Mouse (Mus musculus) MEL (cell line): Measurements from ENCODE around the gene Klhdc3. TPM values are rescaled to one million over a fixed set of nuclear protein-coding genes. Genes with fewer than 3 reads are reported as not detected.

Source experiments
- DNase-seq: peaks from one replicate; pipeline ENCODE4 v3.0.0; 2011; ENCODE audit warnings: low read depth, low spot score
- H3K27ac ChIP-seq: 2 replicates; pipeline ENCODE4 v1.5.1; 2012; ENCODE audit warnings: low read depth, mild to moderate bottlenecking, control low read depth, low read length, moderate library complexity; ENCODE audit not compliant: control insufficient read depth
- H3K27me3 ChIP-seq, 2 experiments: fragments of 150-350 bp in 1 of 2; sonication (generic) in 1 of 2; 2 replicates each; pipeline ENCODE4 v1.6.1; 2012; ENCODE audit warnings: low read length in 2 of 2, mild to moderate bottlenecking in 2 of 2, improper control_type of control experiment in 1 of 2, moderate library complexity in 1 of 2; ENCODE audit not compliant: insufficient read depth in 2 of 2, control insufficient read depth in 1 of 2
- H3K36me3 ChIP-seq, 2 experiments: 2 replicates each; pipeline ENCODE4 v1.6.1; 2012 to 2014; ENCODE audit warnings: low read length in 2 of 2, improper control_type of control experiment in 1 of 2, inconsistent platforms in 1 of 2, mild to moderate bottlenecking in 1 of 2; ENCODE audit not compliant: insufficient read depth in 2 of 2, control insufficient read depth in 1 of 2
- H3K4me1 ChIP-seq, 2 experiments: fragments of 150-350 bp in 1 of 2; sonication (generic) in 1 of 2; 2 replicates each; pipeline ENCODE4 v1.6.1; 2012; ENCODE audit warnings: low read length in 2 of 2, improper control_type of control experiment in 1 of 2, mild to moderate bottlenecking in 1 of 2; ENCODE audit not compliant: insufficient read depth in 2 of 2, control insufficient read depth in 1 of 2
- H3K4me3 ChIP-seq, 2 experiments: fragments of 150-350 bp in 1 of 2; sonication (generic) in 1 of 2; 2 replicates each; pipeline ENCODE4 v1.5.1; 2012; ENCODE audit warnings: low read depth in 2 of 2, low read length in 2 of 2, mild to moderate bottlenecking in 2 of 2, moderate library complexity in 2 of 2, control low read depth in 1 of 2, improper control_type of control experiment in 1 of 2; ENCODE audit not compliant: control insufficient read depth in 1 of 2, insufficient read depth in 1 of 2
- H3K79me2 ChIP-seq: 2 replicates; pipeline ENCODE4 v1.6.1; 2012; ENCODE audit warnings: mild to moderate bottlenecking, low read length, moderate library complexity; ENCODE audit not compliant: control insufficient read depth, poor library complexity, insufficient read depth
- H3K9ac ChIP-seq: 2 replicates; pipeline ENCODE4 v1.6.1; 2012; ENCODE audit warnings: low read depth, mild to moderate bottlenecking, control low read depth, low read length, moderate library complexity; ENCODE audit not compliant: control insufficient read depth, poor library complexity, severe bottlenecking
- H3K9me3 ChIP-seq: fragments of 150-350 bp; sonication (generic); replicated peaks from 2 replicates; pipeline ENCODE4 v1.6.1; 2012; ENCODE audit warnings: mild to moderate bottlenecking, low read length, improper control_type of control experiment, moderate library complexity; ENCODE audit not compliant: insufficient read depth
- CHD1 ChIP-seq: IDR thresholded peaks from 2 replicates; pipeline ENCODE4 v1.6.1; 2012; ENCODE audit warnings: low read depth, mild to moderate bottlenecking, inconsistent platforms, low read length, improper control_type of control experiment
- CHD2 ChIP-seq: IDR thresholded peaks from 2 replicates; pipeline ENCODE4 v1.6.1; 2011; ENCODE audit warnings: low read length, improper control_type of control experiment
- CTCF ChIP-seq, 3 experiments: IDR thresholded peaks in 2 of 3; conservative IDR thresholded peaks in 1 of 3; 2 replicates each; pipeline ENCODE4 v1.5.1; 2011 to 2012; ENCODE audit warnings: low read length in 3 of 3, low read depth in 2 of 3, mild to moderate bottlenecking in 2 of 3, improper control_type of control experiment in 1 of 3, inconsistent platforms in 1 of 3, mixed read lengths in 1 of 3, moderate library complexity in 1 of 3; ENCODE audit not compliant: control insufficient read depth in 1 of 3, insufficient read depth in 1 of 3, poor library complexity in 1 of 3, severe bottlenecking in 1 of 3
- ELF1 ChIP-seq: IDR thresholded peaks from 2 replicates; pipeline ENCODE4 v1.6.1; 2014; ENCODE audit warnings: low read depth, mild to moderate bottlenecking, inconsistent platforms, low read length, improper control_type of control experiment, moderate library complexity
- HCFC1 ChIP-seq: IDR thresholded peaks from 2 replicates; pipeline ENCODE4 v1.6.1; 2012; ENCODE audit warnings: low read depth, mild to moderate bottlenecking, inconsistent platforms, low read length, improper control_type of control experiment, moderate library complexity
- JUND ChIP-seq: IDR thresholded peaks from 2 replicates; pipeline ENCODE4 v1.6.1; 2011; ENCODE audit warnings: low read depth, mild to moderate bottlenecking, improper control_type of control experiment, low read length
- MAFK ChIP-seq: IDR thresholded peaks from 2 replicates; pipeline ENCODE4 v1.6.1; 2011; ENCODE audit warnings: low read depth, mild to moderate bottlenecking, low read length, improper control_type of control experiment, borderline replicate concordance
- MAX ChIP-seq: IDR thresholded peaks from 2 replicates; pipeline ENCODE4 v1.6.1; 2011; ENCODE audit warnings: low read length, improper control_type of control experiment
- MAZ ChIP-seq: IDR thresholded peaks from 2 replicates; pipeline ENCODE4 v1.6.1; 2012; ENCODE audit warnings: low read depth, mild to moderate bottlenecking, inconsistent platforms, low read length, improper control_type of control experiment
- MEF2A ChIP-seq: IDR thresholded peaks from 2 replicates; pipeline ENCODE4 v1.6.1; 2014; ENCODE audit warnings: low read depth, mild to moderate bottlenecking, inconsistent platforms, low read length, improper control_type of control experiment; ENCODE audit not compliant: poor library complexity, insufficient replicate concordance, severe bottlenecking; ENCODE audit errors: extremely low read depth
- MXI1 ChIP-seq: IDR thresholded peaks from 2 replicates; pipeline ENCODE4 v1.6.1; 2011; ENCODE audit warnings: mild to moderate bottlenecking, low read depth, low read length, improper control_type of control experiment
- MYB ChIP-seq: IDR thresholded peaks from 2 replicates; pipeline ENCODE4 v1.6.1; 2011; ENCODE audit warnings: mild to moderate bottlenecking, low read depth, low read length, improper control_type of control experiment
- MYC ChIP-seq: IDR thresholded peaks from 2 replicates; pipeline ENCODE4 v1.6.1; 2011; ENCODE audit warnings: low read depth, mild to moderate bottlenecking, low read length, improper control_type of control experiment, moderate library complexity
- NELFE ChIP-seq: IDR thresholded peaks from 2 replicates; pipeline ENCODE4 v1.6.1; 2011; ENCODE audit warnings: low read depth, low read length, improper control_type of control experiment
- NRF1 ChIP-seq: IDR thresholded peaks from 2 replicates; pipeline ENCODE4 v1.6.1; 2014; ENCODE audit warnings: low read depth, mild to moderate bottlenecking, inconsistent platforms, low read length, improper control_type of control experiment, moderate library complexity; ENCODE audit not compliant: poor library complexity, insufficient read depth, severe bottlenecking
- POLR2A ChIP-seq, 2 experiments: IDR thresholded peaks; 2 replicates each; pipeline ENCODE4 v1.6.1; 2011 to 2012; ENCODE audit warnings: low read length in 2 of 2, mild to moderate bottlenecking in 2 of 2, control low read depth in 1 of 2, improper control_type of control experiment in 1 of 2, low read depth in 1 of 2, moderate library complexity in 1 of 2; ENCODE audit not compliant: control insufficient read depth in 1 of 2, insufficient read depth in 1 of 2, poor library complexity in 1 of 2
- POLR2AphosphoS2 ChIP-seq: IDR thresholded peaks from 2 replicates; pipeline ENCODE4 v1.6.1; 2011; ENCODE audit warnings: low read length, improper control_type of control experiment
- RAD21 ChIP-seq: IDR thresholded peaks from 2 replicates; pipeline ENCODE4 v1.6.1; 2011; ENCODE audit warnings: mild to moderate bottlenecking, low read depth, low read length, improper control_type of control experiment
- RCOR1 ChIP-seq: IDR thresholded peaks from 2 replicates; pipeline ENCODE4 v1.6.1; 2012; ENCODE audit warnings: low read depth, mild to moderate bottlenecking, inconsistent platforms, low read length, improper control_type of control experiment
- SIN3A ChIP-seq: IDR thresholded peaks from 2 replicates; pipeline ENCODE4 v1.6.1; 2012; ENCODE audit warnings: low read length, improper control_type of control experiment, inconsistent platforms
- TAL1 ChIP-seq: IDR thresholded peaks from 2 replicates; pipeline ENCODE4 v1.6.1; 2012; ENCODE audit warnings: mild to moderate bottlenecking, inconsistent platforms, low read length, moderate library complexity, mixed read lengths
- TBP ChIP-seq: IDR thresholded peaks from 2 replicates; pipeline ENCODE4 v1.8.0; 2011; ENCODE audit warnings: low read depth, low read length, improper control_type of control experiment
- TCF12 ChIP-seq: IDR thresholded peaks from 2 replicates; pipeline ENCODE4 v1.6.1; 2014; ENCODE audit warnings: low read depth, mild to moderate bottlenecking, inconsistent platforms, low read length, improper control_type of control experiment, moderate library complexity
- USF1 ChIP-seq: IDR thresholded peaks from 2 replicates; pipeline ENCODE4 v1.6.1; 2014; ENCODE audit warnings: low read depth, mild to moderate bottlenecking, inconsistent platforms, low read length, improper control_type of control experiment, moderate library complexity
- ZMIZ1 ChIP-seq: IDR thresholded peaks from 2 replicates; pipeline ENCODE4 v1.6.1; 2012; ENCODE audit warnings: low read depth, mild to moderate bottlenecking, inconsistent platforms, low read length, improper control_type of control experiment, moderate library complexity
- polyA plus RNA-seq, 2 experiments: library from polyadenylated mRNA; stranded (reverse) in 1 of 2; unstranded in 1 of 2; fragments of >175 nt in 1 of 2; fragments of >200 nt in 1 of 2; gene quantifications; 2 replicates each; pipeline versions ENCODE4 v1.2.1 to v1.2.4; 2012; ENCODE audit warnings: low replicate concordance in 2 of 2, low read depth in 1 of 2; ENCODE audit not compliant: insufficient read length in 2 of 2, insufficient read depth in 1 of 2, missing spikeins in 1 of 2
- total RNA-seq: library from RNA; depleted of rRNA; stranded (reverse); fragments of 300-350 nt; gene quantifications from 2 replicates; pipeline ENCODE4 v1.2.3, GENCODE M21; 2012

Klhdc3 gene
- total and polyA plus RNA-seq, 3 experiments = 95.0 to 203 TPM; not detected in 1

- Histone ChIP-seq H3K79me2 (peaks cover 16% of the 10 kb centered on the region), H3K36me3 (peaks cover 0 to 7% of the 10 kb centered on the region in 2 experiments; a peak in 2 of 4 replicates), H3K4me1 (peaks cover 6 to 10% of the 10 kb centered on the region in 2 experiments; a peak in 3 of 4 replicates), H3K27me3 (no peaks in the 10 kb centered on the region), H3K9me3 (no peaks in the 10 kb centered on the region), H3K27ac (peak within 1 kb of the TSS; percentile 58), H3K9ac (peak within 1 kb of the TSS; percentile 83), H3K4me3 (peak within 1 kb of the TSS; percentile 78 to 99)
- peak; percentile 93 for DNase-seq
- TF ChIP-seq TAL1 = no peak
- TF ChIP-seq JUND = no peak
- TF ChIP-seq RAD21 = no peak
- peak; percentile 23; the same call in 1 of the 2 replicates for TF ChIP-seq TCF12
- TF ChIP-seq RCOR1 = 0 out of 2 replicates have a peak, but pooled peaks have one; percentile 5
- TF ChIP-seq CTCF (IDR thresholded peaks at IDR 0.05 in 2 of 3, conservative IDR thresholded peaks at IDR 0.05 in 1 of 3; ENCODE audit: control insufficient read depth in 1 of 3, insufficient read depth in 1 of 3, low read depth in 2 of 3, low read length in 3 of 3, poor library complexity in 1 of 3, severe bottlenecking in 1 of 3) = 0 out of 6 replicates have a peak, but pooled peaks of 1 of the 3 experiments have one; percentile 1
- TF ChIP-seq CHD2 = no peak
- peak; percentile 63; the same call in 1 of the 2 replicates for TF ChIP-seq MXI1
- peak; percentile 52 for TF ChIP-seq MAX
- TF ChIP-seq ZMIZ1 = peak; percentile 21; the same call in 1 of the 2 replicates
- TF ChIP-seq CHD1 = peak; percentile 53; the same call in 1 of the 2 replicates
- peak; percentile 44; the same call in 1 of the 2 replicates for TF ChIP-seq MYC
- peak; percentile 42; the same call in 1 of the 2 replicates for TF ChIP-seq TBP
- peak; percentile 70; the same call in 1 of the 2 replicates for TF ChIP-seq ELF1
- peak; percentile 71 for TF ChIP-seq POLR2AphosphoS2
- peak; percentile 80 for TF ChIP-seq NELFE
- TF ChIP-seq MAFK = no peak
- TF ChIP-seq POLR2A (IDR thresholded peaks at IDR 0.05; ENCODE audit: control insufficient read depth in 1 of 2, insufficient read depth in 1 of 2, low read depth in 1 of 2, low read length in 2 of 2, poor library complexity in 1 of 2) = peak; percentile 69 to 83
- peak; percentile 59; the same call in 1 of the 2 replicates for TF ChIP-seq HCFC1
- TF ChIP-seq USF1 = peak; percentile 49; the same call in 1 of the 2 replicates
- peak; percentile 83 for TF ChIP-seq MAZ
- no peak for TF ChIP-seq MYB
- no peak for TF ChIP-seq MEF2A
- peak; percentile 74 for TF ChIP-seq SIN3A
- TF ChIP-seq NRF1 = peak; percentile 82
Measured at GRCm38 (mm10) chr17:46650232-46651031, 30.3 kb downstream of the Klhdc3 start, which contains the start of gene Cul7. TSS of gene Cul7 (plus strand) at chr17:46650337.
